Mouse (Mus musculus) forebrain, embryonic 11.5 days (tissue): ENCODE results near the gene Zfp449. TPM values are rescaled to one million over a fixed set of nuclear protein-coding genes. Genes with fewer than 3 reads are reported as not detected.
"Not testable (repeated sequence)": the region's sequence is repeated elsewhere in the genome, so short reads cannot be mapped to it uniquely, and the experiment has no call there.

Experiments used
- ATAC-seq: fragments of 200-750 bp; cut with Nextera tagmentation; replicated peaks from 2 replicates; pipeline ENCODE4 v1.8.0; 2017; ENCODE audit warnings: moderate TSS enrichment; ENCODE audit not compliant: low FRiP score
- DNase-seq: peaks from one replicate; pipeline ENCODE4 v3.0.0-alpha.2; 2017; ENCODE audit warnings: low spot score
- H3K27ac ChIP-seq: fragments of 300-500 bp; sonication (generic); 2 replicates; pipeline ENCODE4 v1.5.1; 2014; ENCODE audit warnings: low read depth, low read length
- H3K27me3 ChIP-seq: fragments of 300-500 bp; sonication (generic); 2 replicates; pipeline ENCODE4 v1.6.1; 2014; ENCODE audit warnings: mild to moderate bottlenecking, low read length, mixed read lengths; ENCODE audit not compliant: control insufficient read depth, insufficient read depth
- H3K36me3 ChIP-seq: fragments of 300-500 bp; sonication (generic); 2 replicates; pipeline ENCODE4 v1.6.1; 2014; ENCODE audit warnings: mild to moderate bottlenecking, low read length, moderate library complexity, mixed read lengths; ENCODE audit not compliant: control insufficient read depth, insufficient read depth
- H3K4me1 ChIP-seq: fragments of 300-500 bp; sonication (generic); replicated peaks from 2 replicates; pipeline ENCODE4 v1.6.1; 2014; ENCODE audit warnings: low read length, mixed read lengths; ENCODE audit not compliant: control insufficient read depth, insufficient read depth
- H3K4me2 ChIP-seq: fragments of 300-500 bp; sonication (generic); 2 replicates; pipeline ENCODE4 v1.6.1; 2014; ENCODE audit warnings: low read depth, mild to moderate bottlenecking, low read length, moderate library complexity, mixed read lengths; ENCODE audit not compliant: severe bottlenecking
- H3K4me3 ChIP-seq: fragments of 300-500 bp; sonication (generic); 2 replicates; pipeline ENCODE4 v1.5.1; 2014; ENCODE audit warnings: low read depth, low read length
- H3K9ac ChIP-seq: fragments of 300-500 bp; sonication (generic); 2 replicates; pipeline ENCODE4 v1.6.1; 2014; ENCODE audit warnings: low read length
- H3K9me3 ChIP-seq: fragments of 300-500 bp; sonication (generic); 2 replicates; pipeline ENCODE4 v1.6.1; 2016; ENCODE audit warnings: low read length, mixed read lengths; ENCODE audit not compliant: control insufficient read depth
- WGBS: fragments of 180-500 bp; shearing (Covaris S2); extraction: QIAGEN DNeasy Blood & Tissue Kit; methylation state at CpG from one replicate; pipeline ENCODE4 v1.1.7; 2014; 5-methylcytosine and 5-hydroxymethylcytosine counted together
- polyA plus RNA-seq: library from polyadenylated mRNA; unstranded; fragments of >200 nt; fragmentation: Nextera tagmentation; extraction: Ambion mirVana; gene quantifications from 2 replicates; pipeline ENCODE4 v1.2.1, GENCODE M21; 2014

Zfp449 gene
- polyA plus RNA-seq, 1 experiment from 2014 or later = 8.3 TPM

DNA sequence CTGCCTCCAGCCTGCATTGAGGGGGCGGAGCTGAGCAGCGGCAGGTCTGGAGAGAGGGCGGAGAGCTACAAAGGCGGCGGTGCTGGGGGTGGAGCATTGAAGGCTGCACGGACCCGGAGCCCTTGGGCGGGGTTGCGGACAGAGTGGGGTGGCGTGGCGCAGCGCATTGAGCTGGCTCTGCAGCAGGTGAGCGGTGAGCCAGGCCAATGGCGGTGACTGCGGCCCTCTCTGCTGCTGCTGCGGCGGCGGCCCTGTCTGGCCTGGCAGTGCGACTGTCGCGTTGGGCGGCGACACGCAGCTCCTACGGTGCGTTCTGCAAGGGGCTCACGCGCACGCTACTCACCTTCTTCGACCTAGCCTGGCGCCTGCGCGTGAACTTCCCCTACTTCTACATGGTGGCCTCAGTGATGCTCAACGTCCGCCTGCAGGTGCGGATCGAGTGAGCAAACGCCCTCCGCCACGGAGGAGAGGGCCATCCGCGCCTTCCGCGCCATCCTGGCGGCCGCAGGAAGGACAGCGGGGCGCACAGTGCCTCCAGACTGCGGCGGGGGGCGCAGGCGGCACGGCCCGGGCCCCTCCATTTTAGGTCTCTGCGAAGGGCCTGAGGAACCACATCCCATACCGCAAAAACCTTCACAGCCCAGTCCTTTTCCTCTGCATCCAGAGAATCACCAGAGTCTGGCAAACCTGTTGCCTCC is 28.4 kb downstream of the Zfp449 start, which contains the start of gene Smim10l2a:
TSS of gene Smim10l2a (plus strand) at position 156 of the 698 bp plus-strand sequence.
- 13% methylated on average over 49 of the region's 56 CpGs for WGBS
- peak; percentile 90 for ATAC-seq

DNA sequence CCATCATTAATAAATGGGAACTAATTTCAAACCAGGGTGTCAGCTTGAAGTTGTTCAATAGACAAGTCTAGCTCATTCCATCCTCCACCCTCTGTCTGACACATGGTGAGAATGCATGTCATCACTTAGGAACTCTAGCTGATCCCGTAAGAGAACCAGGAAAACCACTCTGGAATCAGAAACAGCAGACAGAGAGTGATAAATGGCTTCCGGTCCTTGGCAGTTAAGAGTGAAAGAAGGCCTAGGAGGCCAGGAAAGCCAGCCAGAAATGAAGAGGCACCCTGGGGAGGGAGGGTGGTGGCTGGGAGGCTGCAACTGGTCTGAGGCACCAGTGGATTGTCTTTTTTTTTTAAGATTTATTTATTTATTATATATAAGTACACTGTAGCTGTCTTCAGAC is 34.7 kb downstream of the Zfp449 start:
- Histone ChIP-seq H3K4me1 (no peaks in the 10 kb centered on the region), H3K9me3 (no peaks in the 10 kb centered on the region; the same call in 1 of the 2 replicates), H3K27me3 (no peaks in the 10 kb centered on the region), H3K4me3 (no peak overlapping the region), H3K27ac (no peak overlapping the region), H3K9ac (no peak overlapping the region), H3K4me2 (no peak overlapping the region), H3K36me3 (no peaks in the 10 kb centered on the region)
- ATAC-seq (no peak), DNase-seq (no peak)
- WGBS = 93% methylated on average over 2 of the region's 2 CpGs

More for the DNA sequence above, 28.4 kb downstream of the Zfp449 start, which contains the start of gene Smim10l2a:
- not testable (repeated sequence) for H3K27ac ChIP-seq, H3K9me3 ChIP-seq, H3K4me1 ChIP-seq, H3K27me3 ChIP-seq, H3K36me3 ChIP-seq
- H3K4me3 ChIP-seq = peak within 1 kb of the TSS; percentile 34
- H3K9ac ChIP-seq = peak within 1 kb of the TSS; percentile 48
- DNase-seq = peak; percentile 72
- peak within 1 kb of the TSS; percentile 48 for H3K4me2 ChIP-seq

DNA sequence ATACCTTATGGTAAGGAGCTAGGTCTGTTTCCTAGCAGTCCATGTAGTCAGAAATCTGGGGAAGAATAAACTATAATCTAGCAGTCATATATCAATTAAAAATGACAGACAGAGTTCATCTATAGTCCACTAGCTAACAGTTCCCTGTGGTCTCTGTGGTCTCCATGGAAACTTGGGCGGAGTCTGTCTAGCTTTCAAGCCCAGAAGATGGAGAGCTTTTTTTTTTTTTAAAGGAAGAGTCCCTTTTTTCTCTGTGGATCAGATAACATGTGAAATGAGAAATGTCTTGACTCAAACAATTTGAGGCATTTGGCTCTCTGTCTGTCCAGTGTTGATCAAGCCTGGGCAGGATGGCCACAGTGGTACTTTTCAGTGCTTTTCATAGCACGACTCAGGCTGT is 37.9 kb downstream of the Zfp449 start:
- H3K36me3 ChIP-seq = no peaks in the 10 kb centered on the region
- no peak overlapping the region for H3K27ac ChIP-seq
- no peaks in the 10 kb centered on the region for H3K27me3 ChIP-seq
- ATAC-seq (no peak), DNase-seq (no peak)
- no peak overlapping the region for H3K9ac ChIP-seq
- 86% methylated on average over 2 of the region's 2 CpGs for WGBS
- H3K4me3 ChIP-seq = no peak overlapping the region
- no peaks in the 10 kb centered on the region for H3K9me3 ChIP-seq
- H3K4me2 ChIP-seq = no peak overlapping the region
- no peaks in the 10 kb centered on the region for H3K4me1 ChIP-seq

DNA sequence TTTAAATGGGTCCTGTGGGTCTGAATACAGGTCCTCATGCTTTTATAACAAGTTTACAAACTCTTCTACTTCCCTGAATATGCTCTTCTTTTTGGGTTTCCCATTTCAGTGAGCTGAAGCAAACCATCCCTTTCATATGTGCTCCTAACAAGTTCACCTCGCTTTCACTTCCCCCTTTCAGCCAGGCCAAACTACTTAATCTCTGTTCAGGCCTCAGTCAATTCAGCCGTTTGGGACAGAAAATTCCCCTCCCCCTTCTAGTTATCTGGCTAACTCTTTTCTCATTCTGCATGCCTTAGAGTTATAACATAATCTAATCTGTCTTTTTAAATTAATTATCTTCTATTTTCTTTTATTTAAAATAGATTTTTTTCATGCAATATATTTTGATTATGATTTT is 58.4 kb downstream of the Zfp449 start:
- Histone ChIP-seq H3K4me1 (no peaks in the 10 kb centered on the region), H3K9ac (no peak overlapping the region), H3K27me3 (no peaks in the 10 kb centered on the region), H3K9me3 (no peaks in the 10 kb centered on the region), H3K36me3 (no peaks in the 10 kb centered on the region), H3K27ac (no peak overlapping the region), H3K4me3 (no peak overlapping the region), H3K4me2 (no peak overlapping the region)
- DNase-seq (no peak), ATAC-seq (no peak)
- WGBS = 20% methylated on average over 2 of the region's 2 CpGs

DNA sequence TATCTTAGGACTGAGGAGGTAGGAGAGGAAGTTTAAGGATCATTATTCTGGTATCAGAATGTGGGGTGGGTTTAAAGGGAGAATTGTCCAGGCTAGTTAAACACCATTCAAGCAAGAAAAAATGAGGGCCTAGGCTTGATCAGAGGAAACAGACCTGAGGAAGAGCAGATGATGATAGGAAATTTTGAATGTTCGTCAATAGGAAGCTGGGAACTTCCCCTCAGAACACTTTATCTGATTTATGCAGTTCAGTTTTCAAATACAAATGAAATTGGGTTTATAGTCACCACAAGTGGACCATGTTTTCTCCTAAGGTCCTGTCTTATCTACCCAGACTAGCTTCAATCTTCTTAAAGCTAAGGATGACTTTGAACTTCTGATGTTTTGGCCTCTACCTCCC is 59.3 kb downstream of the Zfp449 start:
- Histone ChIP-seq H3K4me1 (no peaks in the 10 kb centered on the region), H3K36me3 (no peaks in the 10 kb centered on the region), H3K9me3 (no peaks in the 10 kb centered on the region), H3K4me3 (no peak overlapping the region), H3K27ac (no peak overlapping the region), H3K4me2 (no peak overlapping the region), H3K27me3 (no peaks in the 10 kb centered on the region), H3K9ac (no peak overlapping the region)
- DNase-seq (no peak), ATAC-seq (no peak)
- WGBS = 69% methylated on average over 1 of the region's 1 CpGs

DNA sequence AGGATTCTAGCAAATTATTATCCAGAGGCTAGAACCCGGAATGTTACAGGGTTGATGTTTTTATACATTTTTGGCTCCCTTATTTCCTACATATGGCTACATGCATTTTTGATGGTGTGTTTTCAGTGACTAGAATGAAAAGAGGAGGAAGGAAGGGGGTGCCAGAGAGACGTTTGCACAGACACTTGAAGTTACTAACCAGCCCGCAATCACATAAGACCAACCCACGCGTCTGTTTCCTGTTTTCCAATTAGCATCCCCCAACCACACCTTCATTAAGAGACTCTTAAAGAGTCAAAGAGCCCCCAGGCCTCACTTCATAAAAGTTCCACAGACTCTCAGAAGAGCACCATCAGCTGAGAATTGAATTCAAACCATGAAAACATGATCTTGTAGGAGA is 59.9 kb downstream of the Zfp449 start:
- H3K4me1 ChIP-seq = no peaks in the 10 kb centered on the region
- no peak overlapping the region for H3K4me3 ChIP-seq
- ATAC-seq = no peak
- no peaks in the 10 kb centered on the region for H3K9me3 ChIP-seq
- H3K27ac ChIP-seq = no peak overlapping the region
- no peak for DNase-seq
- H3K27me3 ChIP-seq = no peaks in the 10 kb centered on the region
- WGBS = 62% methylated on average over 5 of the region's 5 CpGs
- H3K9ac ChIP-seq = no peak overlapping the region
- no peak overlapping the region for H3K4me2 ChIP-seq
- no peaks in the 10 kb centered on the region for H3K36me3 ChIP-seq

Other genes starting within 250 kb of the Zfp449 start
- 0.31 and 0.53 TPM in 2 replicates for gene 3830403N18Rik, start 209.8 kb upstream of the Zfp449 start, polyA plus RNA-seq
- gene Gm773, start 133.5 kb upstream of the Zfp449 start, polyA plus RNA-seq = not detected in 2 replicates
- 4.3 and 4.6 TPM in 2 replicates for gene Smim10l2a, start 28.2 kb downstream of the Zfp449 start, polyA plus RNA-seq
- gene Gm2174, start 101.6 kb downstream of the Zfp449 start, polyA plus RNA-seq = 1.1 and 1.3 TPM in 2 replicates
- 19.2 and 23.4 TPM in 2 replicates for gene Ints6l, start 108.5 kb downstream of the Zfp449 start, polyA plus RNA-seq
- gene Gm10477, start 178.3 kb downstream of the Zfp449 start, polyA plus RNA-seq = not detected in 2 replicates
- 0.19 TPM in 1 of 2 replicates, not detected in the other for gene Gm648, start 203.2 kb downstream of the Zfp449 start, polyA plus RNA-seq